Mouse (Mus musculus): ENCODE measurements around the gene Dnlz.

The Dnlz gene

DNA sequence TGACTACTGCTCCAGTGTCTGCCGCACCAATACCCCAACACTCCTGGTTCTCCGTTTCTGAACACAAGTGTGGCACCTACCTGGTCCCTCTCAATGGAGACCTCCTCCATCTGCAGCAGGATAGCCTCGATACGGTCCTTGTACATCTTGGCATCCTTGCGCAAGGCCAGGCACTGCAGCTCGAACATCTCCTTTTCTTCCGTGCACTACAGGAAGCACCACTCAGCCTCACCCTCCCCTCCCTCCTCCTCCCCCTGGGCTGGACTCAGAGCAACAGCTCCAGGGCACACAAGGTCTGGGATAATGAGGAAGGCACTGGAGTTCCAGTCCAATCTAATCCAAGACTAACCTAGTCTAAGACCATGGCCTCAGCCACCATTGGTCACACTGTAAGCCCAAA, 4.8 kb upstream of the Dnlz start:
- DNase-seq = peak in 1 of 2 experiments; percentile 2

DNA sequence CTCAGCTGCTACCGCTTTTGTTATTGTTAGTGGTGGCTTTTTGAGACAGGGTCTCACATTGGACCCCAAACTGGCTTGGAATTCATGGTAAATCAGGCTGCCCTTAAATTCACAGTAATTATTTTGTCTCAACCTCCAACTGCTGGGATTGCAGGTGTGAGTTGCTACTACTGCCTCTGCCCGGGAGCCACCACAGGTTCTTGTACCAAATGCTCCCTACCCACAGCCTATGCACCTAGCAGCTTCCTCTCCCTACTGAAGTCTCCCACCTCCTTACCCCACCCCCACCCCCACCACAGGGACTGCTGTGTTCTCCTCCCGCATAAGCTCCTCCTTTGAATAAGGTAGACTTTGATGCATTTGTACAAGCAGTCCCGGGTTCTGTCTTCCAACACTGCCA, 4.3 kb upstream of the Dnlz start:
- no peak for DNase-seq

DNA sequence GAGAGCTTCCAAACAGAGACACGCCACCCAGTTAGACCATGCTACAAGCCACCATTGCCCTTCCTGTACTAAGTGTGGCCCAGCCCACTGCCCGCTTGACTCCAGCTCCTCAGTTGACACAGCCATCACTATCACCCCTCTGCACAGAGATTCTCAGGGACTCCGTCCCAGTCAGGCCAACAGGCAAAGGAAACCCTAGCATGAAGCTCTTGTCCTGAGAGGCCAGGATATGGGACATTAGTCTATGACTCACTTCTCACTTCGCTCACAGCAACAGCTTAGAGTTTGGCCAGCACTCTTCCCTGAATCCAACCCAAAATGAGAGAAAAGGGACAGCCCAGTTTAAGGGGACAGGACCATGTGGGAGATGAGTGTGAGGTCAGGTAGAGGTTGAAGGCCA, 2.5 kb upstream of the Dnlz start:
- DNase-seq = peak; percentile 6 to 7

DNA sequence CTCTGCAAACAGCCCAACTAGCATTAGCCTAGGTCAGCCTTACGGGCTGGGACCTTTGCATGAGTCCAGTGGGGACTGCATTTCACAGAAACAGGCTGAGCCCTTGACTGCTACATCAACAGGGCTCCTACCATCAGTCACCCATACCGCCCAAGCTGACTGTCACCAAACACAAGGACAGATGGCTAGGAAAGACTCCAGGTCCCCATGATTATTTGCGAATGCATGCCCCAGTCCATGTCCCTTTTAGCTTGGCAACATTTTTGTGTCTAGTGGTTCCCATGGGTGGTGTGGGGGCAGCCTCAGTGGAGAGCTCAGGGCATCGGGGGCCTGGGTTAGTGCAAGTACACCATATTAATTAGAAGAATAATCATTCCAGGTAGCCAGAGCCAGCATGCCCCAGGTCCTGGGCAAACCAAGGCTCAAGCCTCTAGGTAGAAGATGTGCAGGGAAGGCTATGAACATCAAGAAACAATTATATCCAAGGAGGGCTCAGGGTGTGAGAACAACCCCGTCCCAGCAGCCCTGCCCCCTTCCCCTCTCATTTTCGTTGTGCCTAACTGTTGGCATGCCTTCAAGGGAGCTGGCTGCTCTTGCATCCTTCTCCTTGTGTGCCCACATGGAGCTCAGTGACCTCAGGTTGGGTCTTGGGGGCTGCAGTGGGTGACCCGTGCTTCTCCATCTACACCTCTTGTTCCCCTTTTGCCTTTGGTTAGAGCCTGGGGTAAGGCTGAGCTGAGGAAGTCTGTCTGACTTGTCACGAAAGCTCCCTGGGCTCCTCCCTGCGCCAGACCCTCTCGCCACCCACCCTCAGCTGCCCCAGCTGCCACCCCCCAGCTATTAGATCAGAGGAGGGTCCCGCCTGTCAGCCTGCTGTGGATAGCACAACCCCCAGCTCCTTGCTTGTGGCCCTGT, 1.4 kb upstream of the Dnlz start:
- DNase-seq = peak; percentile 33 to 45

DNA sequence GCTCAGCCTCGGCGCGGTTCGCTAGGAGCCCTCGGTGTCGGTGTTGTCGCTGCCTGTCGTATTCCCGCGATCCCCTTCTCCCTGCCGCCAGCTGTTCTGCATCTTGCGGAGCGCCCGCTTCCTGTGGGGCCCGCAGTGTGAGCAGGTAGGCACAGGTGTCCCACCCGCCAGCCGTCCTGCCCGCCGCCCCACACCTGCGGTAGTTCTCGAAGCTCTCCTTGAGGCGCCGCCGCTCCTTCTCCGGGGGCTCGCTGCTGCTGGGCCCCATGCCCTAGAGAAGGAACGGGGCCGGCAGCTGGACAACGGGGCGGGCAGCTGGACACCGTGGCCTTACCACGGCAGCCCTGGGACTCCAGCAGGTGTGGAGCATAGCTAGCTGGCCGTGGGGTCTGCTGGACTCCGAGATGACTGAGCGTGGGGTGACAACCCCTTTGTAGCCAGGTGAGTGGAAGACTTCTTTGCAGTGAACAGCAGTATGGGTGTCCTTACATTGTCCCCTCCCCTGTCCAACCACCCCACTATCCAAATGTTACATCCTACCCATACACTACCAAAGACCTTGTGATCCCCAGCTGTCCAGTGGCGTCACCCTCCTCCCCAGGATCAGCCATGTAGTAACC, 491 bp upstream of the Dnlz start:
- peak; percentile 53 to 59 for DNase-seq

DNA sequence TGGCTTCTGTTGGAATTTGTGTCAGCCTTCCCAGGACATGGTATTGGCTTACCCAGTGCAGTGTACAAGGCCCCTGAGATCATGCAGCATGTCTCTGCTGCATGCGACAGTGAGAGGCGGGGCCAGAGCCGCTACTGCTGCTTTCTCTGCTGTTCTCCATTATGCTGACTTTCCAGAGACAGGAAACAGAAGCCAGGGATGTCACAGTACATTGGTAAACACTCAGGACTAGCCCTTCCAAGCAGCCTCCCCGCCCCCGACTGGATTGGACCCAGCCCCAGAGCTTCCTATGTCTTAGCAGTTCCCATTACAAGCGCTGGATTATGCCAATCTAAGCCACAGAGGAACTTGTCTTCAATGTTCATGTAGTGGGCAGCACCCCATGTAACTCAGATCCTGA, 3.7 kb downstream of the Dnlz start:
- no peak for DNase-seq

DNA sequence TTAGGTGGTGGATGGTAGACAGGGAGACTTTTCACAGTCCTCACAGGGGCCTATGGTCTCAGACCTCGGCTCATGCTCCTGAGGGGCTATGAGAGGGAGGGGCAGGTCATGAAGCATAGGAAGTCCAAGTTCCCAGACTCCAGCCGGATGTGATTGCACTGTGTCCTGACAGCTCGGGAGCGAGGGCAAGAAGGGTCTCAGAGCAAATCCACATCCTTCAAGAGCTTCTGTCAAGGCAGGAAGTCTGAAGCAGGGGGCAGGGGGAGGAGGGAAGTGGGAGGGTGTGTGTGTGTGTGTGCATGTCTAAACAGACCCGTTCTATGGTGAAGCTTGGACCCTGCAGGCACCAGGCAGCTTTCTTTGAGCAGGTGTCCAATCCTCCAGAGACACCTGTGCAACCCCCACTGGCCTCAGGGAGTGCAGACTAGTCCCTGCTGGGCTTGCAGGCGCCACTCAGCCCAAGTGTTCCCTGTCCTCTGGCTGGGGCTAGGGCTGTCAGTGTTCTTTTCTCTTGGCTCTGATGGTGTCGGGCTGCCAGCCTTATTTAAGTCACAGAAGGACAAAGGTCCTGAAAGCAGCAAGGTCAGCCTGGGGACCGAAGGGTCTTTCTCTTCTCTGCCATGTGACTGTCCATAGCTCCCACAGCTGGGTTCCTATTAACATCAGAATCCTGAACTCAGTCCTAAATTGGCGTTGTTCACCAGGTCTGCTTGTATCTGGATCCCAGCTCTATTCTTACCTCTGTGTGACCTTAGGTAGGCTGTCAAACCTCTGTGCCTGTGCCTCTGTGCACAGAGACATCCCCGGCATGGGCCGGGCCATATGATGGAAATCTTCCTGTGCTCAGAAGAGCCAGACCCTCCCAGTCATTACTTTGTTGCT, 9.1 kb downstream of the Dnlz start:
- DNase-seq = no peak

DNA sequence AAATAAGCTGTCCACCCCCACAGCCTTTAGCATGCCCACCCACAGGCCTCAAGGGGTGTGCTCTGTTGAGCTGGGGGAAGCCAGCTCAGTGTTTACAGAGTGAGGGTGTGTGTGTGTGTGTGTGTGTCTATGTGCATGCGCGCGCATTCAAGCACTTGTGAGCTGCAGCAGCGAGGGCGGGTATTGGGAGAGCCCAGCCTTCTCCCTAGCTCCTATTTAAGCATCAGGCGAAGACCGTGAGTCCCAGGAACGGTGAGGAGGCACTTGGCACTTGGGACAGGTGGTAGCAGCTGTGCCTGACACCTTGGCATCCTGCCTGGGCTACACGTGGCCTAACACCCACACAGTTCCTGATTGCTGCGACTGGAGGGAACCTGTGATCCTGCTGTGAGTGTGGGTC, 9.9 kb downstream of the Dnlz start:
- DNase-seq = peak; percentile 73 to 80

DNA sequence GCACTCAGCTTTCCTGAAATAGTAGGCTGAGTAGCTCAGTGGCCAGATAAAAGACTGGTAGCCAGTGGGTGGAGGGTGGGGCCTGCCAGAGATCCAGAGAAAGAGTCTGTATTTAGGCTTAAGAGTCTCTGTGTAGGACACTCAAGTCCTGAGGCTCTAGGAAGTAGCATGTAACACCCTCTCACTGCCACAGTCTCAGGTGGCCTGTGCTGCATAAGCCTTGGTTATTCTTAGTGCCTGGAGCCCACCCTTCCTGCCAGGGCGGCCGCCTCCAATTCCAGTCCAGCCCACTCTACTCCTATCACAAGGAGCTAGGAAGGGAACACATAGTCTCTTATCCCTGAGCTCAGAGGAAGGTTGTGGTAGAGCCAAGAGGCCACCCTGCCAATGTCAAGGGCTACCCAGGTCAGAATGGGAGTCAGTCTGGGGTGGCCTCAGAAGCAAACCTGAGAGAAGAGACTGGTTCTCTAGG, 10.4 kb downstream of the Dnlz start:
- DNase-seq = no peak

DNA sequence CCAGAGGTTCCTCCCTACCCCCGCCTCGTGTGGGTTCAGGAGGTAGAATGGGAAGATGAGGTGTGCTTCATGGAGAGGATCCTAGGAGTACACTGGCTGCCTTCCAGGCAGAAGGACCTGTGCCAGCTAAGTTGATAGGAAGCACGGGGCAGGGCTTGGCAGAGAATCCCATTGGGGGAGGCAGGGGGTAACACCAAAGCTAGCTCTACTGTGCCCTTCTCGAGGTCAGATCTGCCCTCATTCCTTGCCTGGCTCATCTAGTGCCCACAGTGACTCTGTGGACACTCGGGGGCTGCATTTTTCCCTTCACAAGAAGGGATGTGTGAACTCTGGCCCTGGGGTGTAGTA, 12.7 kb downstream of the Dnlz start:
- peak; percentile 61 to 68 for DNase-seq

DNA sequence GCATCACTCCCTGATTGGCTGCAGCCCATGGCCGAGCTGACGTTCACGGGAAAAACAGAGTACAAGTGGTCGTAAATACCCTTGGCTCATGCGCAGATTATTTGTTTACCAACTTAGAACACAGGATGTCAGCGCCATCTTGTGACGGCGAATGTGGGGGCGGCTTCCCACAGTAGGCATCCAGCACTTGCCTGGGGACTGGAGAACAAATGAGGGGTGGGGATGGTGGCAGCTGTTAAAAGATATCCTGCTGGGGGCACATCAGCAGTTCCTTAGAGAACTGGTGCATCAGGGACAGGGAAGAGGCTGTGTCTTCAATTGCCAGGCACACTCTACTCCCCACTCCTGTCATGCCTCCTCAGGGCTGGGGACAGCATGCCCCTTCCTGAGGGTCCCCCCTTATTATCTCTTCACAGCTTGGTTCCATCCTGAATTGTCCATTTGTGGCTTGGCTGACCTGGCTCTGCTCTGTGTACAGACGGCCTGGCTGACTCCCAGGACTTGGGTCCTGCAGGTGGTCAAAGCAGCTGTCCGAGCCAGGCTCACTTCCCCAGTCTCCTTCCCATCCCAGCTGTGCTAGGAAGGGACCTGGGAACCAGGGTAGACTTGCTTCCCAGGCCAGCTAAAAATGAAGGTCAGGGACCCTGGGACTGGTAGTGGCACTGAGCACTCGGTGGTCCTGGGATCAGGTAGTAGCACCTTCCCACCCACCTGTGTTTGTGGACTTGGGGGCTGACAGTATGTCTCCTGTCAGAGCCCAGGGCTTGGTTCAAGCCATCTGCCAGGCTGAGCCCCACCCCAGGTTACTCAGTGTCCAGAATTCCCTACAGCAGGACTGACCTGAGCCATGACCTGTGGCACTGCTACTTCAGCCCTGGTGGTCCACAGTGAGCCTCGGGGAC, 13.4 kb downstream of the Dnlz start:
- DNase-seq = peak; percentile 66 to 72

DNA sequence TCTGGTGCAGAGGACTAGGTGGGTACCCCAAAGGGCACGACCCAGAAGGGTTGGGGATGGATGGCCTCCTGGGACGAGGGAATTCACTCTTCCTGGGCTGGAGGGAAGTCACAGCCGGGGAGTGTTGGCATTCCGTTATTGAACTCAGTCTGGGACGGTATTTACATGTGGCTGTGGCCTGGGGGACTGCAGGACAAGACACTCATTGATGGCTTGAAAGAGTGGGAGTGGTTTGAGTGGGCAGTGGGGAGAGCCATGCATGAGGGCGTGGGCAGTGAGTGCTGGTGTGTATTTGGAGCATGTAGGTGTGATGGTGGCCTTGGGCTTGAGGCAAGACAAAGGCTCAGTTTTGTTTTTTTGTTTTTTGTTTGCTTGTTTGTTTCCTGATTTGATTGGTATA, 21.2 kb downstream of the Dnlz start:
- no peak for DNase-seq

DNA sequence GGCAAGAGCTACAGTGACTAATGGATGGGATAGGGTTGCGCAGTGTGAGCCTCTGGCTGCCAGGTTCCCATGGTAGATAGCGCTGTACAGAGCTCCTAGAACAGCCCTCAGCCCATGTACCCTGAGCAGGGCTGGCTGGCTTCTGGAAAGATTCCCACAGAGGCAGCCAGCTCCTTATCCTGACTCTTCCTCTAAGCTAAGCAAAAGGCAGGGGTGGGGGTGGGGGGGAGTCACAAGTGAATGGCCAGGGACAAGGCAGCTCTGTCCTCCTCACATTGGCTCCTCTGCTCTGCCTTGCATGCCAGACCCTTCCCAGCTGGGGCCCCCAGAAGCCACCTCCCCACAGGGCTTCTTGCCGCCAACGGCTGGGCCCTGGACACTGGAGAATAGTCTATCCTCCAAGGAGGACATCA, 21.8 kb downstream of the Dnlz start:
- DNase-seq = no peak

DNA sequence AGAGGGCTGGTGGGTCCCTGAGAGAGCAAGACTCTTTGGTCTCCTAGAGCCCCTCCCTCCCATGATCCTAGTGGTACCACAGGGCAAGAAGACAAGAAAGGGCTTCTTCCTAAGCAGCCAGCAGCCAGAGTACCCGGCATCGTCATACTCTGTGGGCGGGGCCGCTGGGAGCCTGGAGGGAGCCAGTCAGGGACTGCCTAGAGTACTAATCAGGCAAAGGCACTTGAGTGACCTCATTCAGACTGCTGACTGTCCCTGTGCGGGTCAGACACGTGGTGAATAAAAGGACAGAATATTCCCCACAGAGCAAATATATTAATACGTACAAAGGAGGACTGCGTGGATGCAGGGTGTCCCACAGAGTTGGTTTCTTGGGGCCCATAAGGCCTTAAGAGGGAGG, 22.5 kb downstream of the Dnlz start:
- no peak for DNase-seq

DNA sequence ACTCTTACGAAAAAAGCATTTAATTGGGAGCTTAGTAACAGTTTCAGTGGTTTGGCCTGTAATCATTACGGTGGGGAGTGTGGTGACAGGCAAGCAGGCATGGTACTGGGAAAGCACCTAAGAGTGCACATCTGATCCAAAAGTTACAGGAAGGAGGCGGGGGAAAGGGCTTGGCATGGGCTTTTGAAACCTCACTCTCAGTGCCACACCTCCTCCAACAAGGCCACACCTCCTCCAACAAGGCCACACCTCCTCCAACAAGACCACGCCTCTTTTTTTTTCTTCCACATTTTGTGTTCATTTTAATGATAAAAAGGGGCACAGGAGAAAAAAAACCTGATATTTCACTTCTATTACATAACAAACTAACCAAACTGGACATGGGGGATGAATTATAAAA, 24.1 kb downstream of the Dnlz start:
- no peak for DNase-seq

DNA sequence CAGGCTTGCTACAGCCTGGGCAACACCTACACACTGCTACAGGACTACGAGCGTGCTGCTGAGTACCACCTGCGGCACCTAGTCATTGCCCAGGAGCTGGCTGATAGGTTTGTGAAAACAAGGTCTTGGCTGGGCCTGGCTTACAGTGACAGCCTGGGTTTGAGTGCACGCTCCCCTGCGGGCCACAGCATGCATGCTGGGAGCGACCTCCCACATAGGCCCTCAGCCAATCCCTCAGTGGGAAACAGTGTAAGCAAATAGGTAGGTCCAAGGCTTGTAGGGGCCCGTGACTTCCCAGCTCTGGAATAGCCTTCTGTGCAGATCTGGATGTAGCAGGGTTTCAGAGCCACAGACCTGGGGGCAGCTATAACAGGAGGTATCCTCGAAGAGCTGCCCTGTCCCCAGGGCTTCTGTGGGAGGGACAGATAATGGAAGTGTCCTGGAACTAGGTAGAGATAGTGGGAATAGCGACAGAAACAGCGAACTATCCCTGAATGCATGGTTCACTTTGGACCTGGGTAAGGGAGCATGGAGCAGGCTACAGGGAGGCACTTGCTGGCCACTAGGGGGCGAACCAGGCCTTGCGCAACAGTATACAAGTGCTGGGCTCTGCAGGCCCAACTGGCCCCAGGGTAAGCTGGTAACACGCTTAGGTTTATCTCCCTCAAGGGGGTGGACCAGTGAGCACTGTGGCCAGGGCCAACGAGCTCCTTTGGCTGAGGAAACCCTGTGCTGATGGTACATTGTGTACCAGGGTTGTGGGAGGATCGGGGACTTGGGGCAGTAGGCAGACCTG, 26.3 kb downstream of the Dnlz start:
- DNase-seq = peak; percentile 55 to 72

DNA sequence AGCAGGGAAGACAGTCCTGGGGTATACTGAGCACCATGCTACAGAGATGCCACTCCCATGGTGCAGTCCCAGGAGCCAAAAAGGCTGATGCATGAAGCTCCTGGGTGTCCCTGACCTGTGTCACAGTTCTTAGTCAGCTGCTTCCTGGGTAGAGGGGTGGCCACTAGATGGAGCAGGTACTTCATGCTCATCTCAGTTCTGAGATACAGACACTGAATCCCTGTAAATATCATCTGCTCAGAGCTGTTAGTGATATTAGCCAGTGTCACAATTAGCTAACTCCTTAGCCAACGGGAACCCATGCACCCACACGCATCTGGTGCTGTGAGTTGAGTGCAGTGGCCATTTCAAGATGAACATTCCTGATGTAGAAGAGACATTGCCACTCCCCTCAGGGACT, 27.0 kb downstream of the Dnlz start:
- DNase-seq = no peak

DNA sequence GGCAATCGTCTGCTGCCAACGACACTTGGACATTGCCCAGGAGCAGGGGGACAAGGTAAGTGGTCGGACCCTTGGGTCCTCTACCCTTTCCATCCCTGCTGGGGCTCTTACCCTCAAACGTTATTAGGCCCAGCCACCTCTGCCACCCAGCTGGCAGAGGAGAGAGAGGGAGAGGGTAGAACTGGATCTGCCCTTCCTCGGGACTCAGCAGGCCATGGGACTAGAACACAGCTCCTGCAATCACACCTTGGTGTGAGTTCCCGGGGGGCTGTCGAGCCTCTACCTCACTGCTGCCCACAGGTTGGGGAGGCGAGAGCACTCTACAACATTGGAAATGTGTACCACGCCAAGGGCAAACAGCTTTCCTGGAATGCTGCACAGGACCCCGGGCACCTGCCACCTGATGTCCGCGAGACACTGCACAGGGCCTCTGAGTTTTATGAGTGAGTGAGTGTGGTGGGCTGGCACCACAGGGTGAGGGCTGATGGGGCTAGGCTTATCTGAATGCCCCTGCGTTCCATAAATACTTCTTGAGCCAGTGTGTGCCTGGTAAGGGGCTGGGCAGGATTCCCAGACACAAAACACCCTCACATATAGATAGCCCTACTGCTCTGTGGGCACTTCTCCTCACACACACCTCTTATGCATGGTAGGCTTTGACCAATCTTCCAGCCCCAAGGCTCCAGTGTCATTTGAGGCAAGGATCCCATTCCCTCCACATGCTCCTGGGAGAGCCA, 28.2 kb downstream of the Dnlz start:
- peak in 1 of 2 experiments; percentile 5 for DNase-seq

DNA sequence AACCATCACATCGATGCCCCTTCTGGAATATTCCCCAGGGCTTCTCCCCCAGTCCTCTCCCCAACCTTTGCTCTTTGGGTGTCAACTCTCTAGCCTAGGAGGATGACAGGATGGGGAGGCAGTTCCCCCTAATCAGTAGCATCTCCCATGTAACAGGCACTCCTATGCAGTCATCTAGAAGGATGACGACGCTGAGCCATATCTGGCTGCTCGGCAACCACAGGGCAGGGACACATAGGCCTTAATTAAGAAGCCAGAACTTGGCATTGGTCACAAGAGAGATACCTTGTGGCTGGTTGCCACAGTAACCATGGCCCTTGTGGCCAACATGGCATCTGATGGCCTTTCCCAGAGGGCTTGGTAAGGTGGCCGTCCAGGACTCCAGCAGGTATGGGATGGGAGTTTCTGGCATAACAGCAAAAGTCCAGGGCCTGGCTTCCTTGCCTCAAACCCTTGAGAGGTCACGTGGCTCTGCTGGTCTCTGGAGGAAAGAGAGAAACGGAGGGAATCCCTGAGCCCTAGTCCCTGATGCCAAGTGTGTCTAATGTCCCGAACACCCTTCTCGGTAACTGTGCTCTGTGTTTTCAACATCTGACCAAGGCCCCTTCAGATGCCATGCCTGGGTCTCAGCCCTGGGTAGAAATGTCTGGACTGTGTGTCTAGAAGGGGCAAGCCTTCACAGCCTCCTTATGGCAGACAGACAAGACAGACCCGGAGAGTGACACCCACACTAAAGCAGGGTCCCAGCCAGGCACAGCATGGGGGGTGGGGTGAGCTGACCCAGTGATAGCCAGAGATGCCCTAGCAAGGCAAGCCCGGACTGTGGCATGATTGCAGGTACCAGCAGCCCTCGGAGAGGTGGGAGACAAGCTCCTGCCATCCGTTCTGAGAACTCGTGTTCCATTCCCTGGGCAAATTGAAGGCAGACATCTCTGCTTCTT, 31.4 kb downstream of the Dnlz start:
- DNase-seq = peak; percentile 39 to 57

Data from cerebellum, postnatal 36 days (tissue).